In the genomic region with DNA sequence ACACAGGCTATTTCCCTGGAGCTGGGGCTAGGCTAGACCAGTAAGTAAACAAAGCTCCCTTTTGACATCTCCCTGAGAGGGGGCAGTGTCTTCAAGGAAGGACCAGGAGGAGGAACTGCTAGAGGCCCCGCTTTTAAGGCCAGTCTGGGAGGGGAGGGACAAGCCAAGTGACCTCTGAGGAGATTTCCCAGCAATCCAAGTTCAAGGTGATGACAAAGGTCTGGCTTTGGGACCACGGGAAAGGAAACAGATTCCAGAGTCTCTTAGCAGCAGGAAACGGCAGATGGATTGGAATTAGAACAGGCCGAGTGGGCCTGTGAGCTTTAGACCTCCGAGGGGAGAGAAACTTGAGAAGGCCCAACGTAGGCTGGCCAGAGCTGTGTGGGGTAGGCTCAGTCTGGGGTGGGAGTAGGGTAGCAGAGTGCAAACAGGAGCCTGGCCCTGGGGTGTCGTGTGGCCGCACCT, we compare ENCODE assay signal across 8 mouse cellular contexts.
DNase-seq lines count a peak whose midpoint lies in the region; ATAC-seq lines count a peak whose summit lies in the region.

No protein-coding gene starts in this region.

- no peak overlapping the region; the same call in 1 of the 2 replicates for H3K9ac ChIP-seq in embryonic facial prominence, embryonic 14.5 days (ENCODE audit: low read depth, low read length)
- H3K9ac ChIP-seq in hindbrain, embryonic 15.5 days: no peak overlapping the region
- no peak overlapping the region for H3K9ac ChIP-seq in limb, embryonic 15.5 days

- peak; percentile 79 for ATAC-seq in embryonic facial prominence, embryonic 14.5 days (ENCODE audit: low read depth)
- peak; percentile 54; the same call in 1 of the 2 replicates for ATAC-seq in hindbrain, embryonic 15.5 days (ENCODE audit: low FRiP score, low read depth)
- ATAC-seq in limb, embryonic 15.5 days (ENCODE audit: insufficient number of reproducible peaks, low FRiP score, low TSS enrichment, low read depth): peak; percentile 73; the same call in 1 of the 2 replicates

- 8% methylated on average over 8 of the region's 8 CpGs for WGBS in embryonic facial prominence, embryonic 14.5 days
- 56% methylated on average over 8 of the region's 8 CpGs for WGBS in hindbrain, embryonic 15.5 days
- 24% methylated on average over 8 of the region's 8 CpGs for WGBS in limb, embryonic 15.5 days

- no peaks in the 10 kb centered on the region for H3K9me3 ChIP-seq in embryonic facial prominence, embryonic 14.5 days (ENCODE audit: control insufficient read depth, low read length)
- no peaks in the 10 kb centered on the region for H3K9me3 ChIP-seq in hindbrain, embryonic 15.5 days
- H3K9me3 ChIP-seq in limb, embryonic 15.5 days: no peaks in the 10 kb centered on the region

- no peaks in the 10 kb centered on the region for H3K36me3 ChIP-seq in embryonic facial prominence, embryonic 14.5 days (ENCODE audit: control insufficient read depth, insufficient read depth, low read length)
- no peaks in the 10 kb centered on the region for H3K36me3 ChIP-seq in hindbrain, embryonic 15.5 days
- H3K36me3 ChIP-seq in limb, embryonic 15.5 days: no peaks in the 10 kb centered on the region

- peak overlapping the region; percentile 81 for H3K27ac ChIP-seq in embryonic facial prominence, embryonic 14.5 days (replicated peaks; ENCODE audit: low read depth, low read length)
- peak overlapping the region; percentile 35; the same call in 1 of the 2 replicates for H3K27ac ChIP-seq in hindbrain, embryonic 15.5 days (replicated peaks)
- H3K27ac ChIP-seq in limb, embryonic 15.5 days: peak overlapping the region; percentile 80

- no peak overlapping the region for H3K4me2 ChIP-seq in embryonic facial prominence, embryonic 14.5 days (ENCODE audit: low read depth, low read length)
- H3K4me2 ChIP-seq in hindbrain, embryonic 15.5 days: no peak overlapping the region
- no peak overlapping the region for H3K4me2 ChIP-seq in limb, embryonic 15.5 days

- H3K4me1 ChIP-seq in embryonic facial prominence, embryonic 14.5 days (ENCODE audit: control insufficient read depth, insufficient read depth, low read length): peaks cover 15% of the 10 kb centered on the region
- H3K4me1 ChIP-seq in hindbrain, embryonic 15.5 days (replicated peaks): peaks cover 9% of the 10 kb centered on the region; the same call in 1 of the 2 replicates
- H3K4me1 ChIP-seq in limb, embryonic 15.5 days: peaks cover 21% of the 10 kb centered on the region

- DNase-seq in adrenal gland, adult 2 months: peak; percentile 34
- DNase-seq in adrenal gland, postnatal 36 days: no peak
- peak; percentile 74 for DNase-seq in embryonic facial prominence, embryonic 14.5 days (ENCODE audit: low spot score)
- no peak for DNase-seq in frontal cortex, postnatal 36 days (ENCODE audit: low spot score in 2 of 2)
- no peak for DNase-seq in layer of hippocampus, adult 18-20 months (ENCODE audit: low spot score in 2 of 2)
- DNase-seq in adrenal gland, postnatal 4 days (ENCODE audit: low spot score in 2 of 2): no peak

- H3K27me3 ChIP-seq in embryonic facial prominence, embryonic 14.5 days (replicated peaks; ENCODE audit: control insufficient read depth, insufficient read depth, low read length): no peaks in the 10 kb centered on the region
- H3K27me3 ChIP-seq in hindbrain, embryonic 15.5 days: no peaks in the 10 kb centered on the region
- H3K27me3 ChIP-seq in limb, embryonic 15.5 days: no peaks in the 10 kb centered on the region

- H3K4me3 ChIP-seq in embryonic facial prominence, embryonic 14.5 days (ENCODE audit: low read depth, low read length): no peak overlapping the region
- H3K4me3 ChIP-seq in hindbrain, embryonic 15.5 days: no peak overlapping the region
- no peak overlapping the region for H3K4me3 ChIP-seq in limb, embryonic 15.5 days

Comparison
In these comparisons a context has a peak if more than half of its experiments do, and no peak if none do; other contexts are left out.
1. DNase-seq: peak in adrenal gland, adult 2 months (single experiment) and embryonic facial prominence, embryonic 14.5 days (single experiment); none in adrenal gland, postnatal 36 days (0 of 2), frontal cortex, postnatal 36 days (0 of 2), layer of hippocampus, adult 18-20 months (0 of 2) and adrenal gland, postnatal 4 days (0 of 2).
2. Peak in every context shown above with its lines, with median percentiles within 50 percentile points of each other: ATAC-seq and H3K27ac ChIP-seq.